ENCODE assay signal across 23 mouse cellular contexts in genomic region chr5:114687901-114688300, GRCm38 (mm10). TPM values are rescaled to one million over a fixed set of nuclear protein-coding genes. Genes with fewer than 3 reads are reported as not detected.
DNase-seq lines count a peak whose midpoint lies in the region; ATAC-seq and TF ChIP-seq lines count a peak whose summit lies in the region.
"Had no signal": no experiment of that assay in that cellular context is flagged by ENCODE, and none has a peak within 500 bp of the region (broad histone marks: within the 10 kb centered on the region; RNA-seq: fewer than 3 reads in every experiment).

No protein-coding gene starts in this region.

- TF ChIP-seq CTCF in thymus, adult 2 months (IDR thresholded peaks at IDR 0.05; ENCODE audit: borderline replicate concordance, control insufficient read depth, extremely low read depth, insufficient read depth, low read length, poor library complexity) = no peak
- no peak for TF ChIP-seq CTCF in stomach, postnatal 0 days (IDR thresholded peaks at IDR 0.05; ENCODE audit: low read depth)

- no peak for ATAC-seq in CD4-positive, CD25-positive, alpha-beta regulatory T cell, adult 4 months
- no peak for ATAC-seq in stomach, postnatal 0 days (ENCODE audit: low FRiP score, low TSS enrichment)
- ATAC-seq: forebrain, embryonic 13.5 days; hindbrain, embryonic 16.5 days; intestine, embryonic 16.5 days; liver, embryonic 12.5 days; midbrain, embryonic 16.5 days had no signal

- DNase-seq in CD4-positive, CD25-positive, alpha-beta regulatory T cell, adult 2 months (ENCODE audit: low read depth, low spot score) = peak; percentile 46
- DNase-seq in thymus, postnatal 4 days = peak; percentile 28
- DNase-seq in thymus, adult 2 months = no peak
- peak; percentile 38 for DNase-seq in c-Kit-positive CD71-positive TER-119-positive erythroid progenitor cells, embryonic 14.5 days (ENCODE audit: low spot score)
- no peak for DNase-seq in stomach, postnatal 0 days (ENCODE audit: low spot score)
- DNase-seq in adrenal gland, postnatal 4 days (ENCODE audit: low spot score in 2 of 2) = no peak
- DNase-seq in left cerebral cortex, postnatal 36 days (ENCODE audit: low spot score in 2 of 2) = no peak
- DNase-seq: adrenal gland, postnatal 10 days; cerebellum, adult 8-10 months; gastrocnemius, postnatal 14 days; lung, adult 2 months; thymus, postnatal 14 days had no signal

- intact Hi-C loops in left cerebral cortex, postnatal 36 days (cut with DNase I) = no loop called here

- no peak overlapping the region for H3K4me2 ChIP-seq in stomach, postnatal 0 days (replicated peaks; ENCODE audit: low read depth)
- H3K4me2 ChIP-seq: forebrain, embryonic 13.5 days; heart, embryonic 11.5 days; limb, embryonic 12.5 days; liver, embryonic 12.5 days; neural tube, embryonic 15.5 days had no signal

- no peaks in the 10 kb centered on the region for H3K27me3 ChIP-seq in thymus, adult 2 months (ENCODE audit: control insufficient read depth, insufficient read depth, low read length)
- H3K27me3 ChIP-seq in stomach, postnatal 0 days (ENCODE audit: control insufficient read depth, insufficient read depth, low read length) = no peaks in the 10 kb centered on the region
- H3K27me3 ChIP-seq: neural tube, embryonic 15.5 days had no signal

- H3K9ac ChIP-seq in stomach, postnatal 0 days (ENCODE audit: low read length) = no peak overlapping the region
- H3K9ac ChIP-seq: forebrain, embryonic 13.5 days; limb, embryonic 12.5 days; liver, embryonic 12.5 days had no signal

- TF ChIP-seq EP300 in stomach, postnatal 0 days (optimal IDR thresholded peaks at IDR 0.05) = no peak

- H3K9me3 ChIP-seq in stomach, postnatal 0 days (ENCODE audit: control insufficient read depth, low read length) = no peaks in the 10 kb centered on the region
- H3K9me3 ChIP-seq: forebrain, embryonic 13.5 days; limb, embryonic 12.5 days; liver, embryonic 12.5 days; neural tube, embryonic 15.5 days had no signal

- no peaks in the 10 kb centered on the region for H3K36me3 ChIP-seq in thymus, adult 2 months (ENCODE audit: control insufficient read depth, insufficient read depth, low read length)
- H3K36me3 ChIP-seq in stomach, postnatal 0 days (ENCODE audit: control insufficient read depth, insufficient read depth, low read length) = no peaks in the 10 kb centered on the region
- H3K36me3 ChIP-seq: limb, embryonic 12.5 days; neural tube, embryonic 15.5 days had no signal

- no peak overlapping the region for H3K4me3 ChIP-seq in thymus, adult 2 months (ENCODE audit: control insufficient read depth, insufficient read depth, low read length)
- H3K4me3 ChIP-seq in stomach, postnatal 0 days (ENCODE audit: low read depth, low read length) = no peak overlapping the region
- H3K4me3 ChIP-seq: forebrain, embryonic 13.5 days; limb, embryonic 12.5 days; liver, embryonic 12.5 days; myocyte; neural tube, embryonic 15.5 days had no signal

- peaks cover 42% of the 10 kb centered on the region for H3K4me1 ChIP-seq in thymus, adult 2 months (replicated peaks; ENCODE audit: control insufficient read depth, insufficient read depth, low read length)
- H3K4me1 ChIP-seq in stomach, postnatal 0 days (replicated peaks; ENCODE audit: control insufficient read depth, insufficient read depth) = no peaks in the 10 kb centered on the region; the same call in 1 of the 2 replicates

- TF ChIP-seq POLR2A in thymus, adult 2 months (IDR thresholded peaks at IDR 0.05; ENCODE audit: control insufficient read depth, extremely low read depth, insufficient read depth, low read length, poor library complexity) = no peak

- H3K27ac ChIP-seq in thymus, adult 2 months (ENCODE audit: control insufficient read depth, insufficient read depth, low read length) = no peak overlapping the region
- peak overlapping the region; percentile 71; the same call in 1 of the 2 replicates for H3K27ac ChIP-seq in stomach, postnatal 0 days (replicated peaks)
- H3K27ac ChIP-seq: forebrain, embryonic 13.5 days; kidney, postnatal 0 days; limb, embryonic 12.5 days; liver, embryonic 12.5 days; neural tube, embryonic 15.5 days had no signal

RNA-seq across cellular contexts. Expression of gene Gltp, which starts 2.9 kb away (rescaled TPM):
- 100 to 1,000 TPM; 217 to 251 TPM for polyA plus RNA-seq in CD4-positive, CD25-positive, alpha-beta regulatory T cell, adult 4 months (2017; shearing (Covaris generic))
- polyA plus RNA-seq in thymus, adult 2 months (2012; rRNA removed) = 237 and 275 TPM in 2 replicates
- polyA plus RNA-seq in stomach, postnatal 0 days (2015; fragmentation: Nextera tagmentation; extraction: Ambion mirVana) = 482 and 496 TPM in 2 replicates
- 10 to 100 TPM; 49.5 to 53.4 TPM for total RNA-seq in adrenal gland, postnatal 4 days (2021)
- 10 to 100 TPM; 24.3 to 32.4 TPM for total RNA-seq in left cerebral cortex, postnatal 36 days (2021)

RNA-seq across cellular contexts. Expression of gene Tchp, which starts 19.7 kb away (rescaled TPM):
- polyA plus RNA-seq in CD4-positive, CD25-positive, alpha-beta regulatory T cell, adult 4 months (2017; shearing (Covaris generic)) = 10 to 100 TPM in 1 of 2 experiments, 1 to 10 TPM in 1; 3.7 to 14.3 TPM
- 24.4 and 25.6 TPM in 2 replicates for polyA plus RNA-seq in thymus, adult 2 months (2012; rRNA removed)
- 4.6 and 5.8 TPM in 2 replicates for polyA plus RNA-seq in stomach, postnatal 0 days (2015; fragmentation: Nextera tagmentation; extraction: Ambion mirVana)
- 10 to 100 TPM; 16.3 to 16.9 TPM for total RNA-seq in adrenal gland, postnatal 4 days (2021)
- total RNA-seq in left cerebral cortex, postnatal 36 days (2021) = 10 to 100 TPM in 1 of 2 experiments, 1 to 10 TPM in 1; 8.6 to 15.5 TPM

RNA-seq across cellular contexts. Expression of gene Trpv4, which starts 29.7 kb away (rescaled TPM):
- polyA plus RNA-seq in CD4-positive, CD25-positive, alpha-beta regulatory T cell, adult 4 months (2017; shearing (Covaris generic)) = 1 to 10 TPM in 1 of 2 experiments, under 1 TPM in 1; 0.13 to 1.4 TPM
- polyA plus RNA-seq in thymus, adult 2 months (2012; rRNA removed) = 4.2 and 6.5 TPM in 2 replicates
- 2.1 and 2.8 TPM in 2 replicates for polyA plus RNA-seq in stomach, postnatal 0 days (2015; fragmentation: Nextera tagmentation; extraction: Ambion mirVana)
- 1 to 10 TPM; 2.4 to 8.0 TPM for total RNA-seq in adrenal gland, postnatal 4 days (2021)
- 1 to 10 TPM; 1.5 to 2.6 TPM for total RNA-seq in left cerebral cortex, postnatal 36 days (2021)

Comparison
In these comparisons a context has a peak if more than half of its experiments do, and no peak if none do; other contexts are left out.
1. DNase-seq: peak in CD4-positive, CD25-positive, alpha-beta regulatory T cell, adult 2 months (single experiment), thymus, postnatal 4 days (single experiment) and c-Kit-positive CD71-positive TER-119-positive erythroid progenitor cells, embryonic 14.5 days (single experiment); none in thymus, adult 2 months (single experiment), stomach, postnatal 0 days (single experiment), adrenal gland, postnatal 4 days (0 of 2) and left cerebral cortex, postnatal 36 days (0 of 2).